Mouse (Mus musculus) NIH3T3 (cell line): ENCODE data around the gene Grasp.
A peak's percentile ranks its signal among the peaks of the same experiment; 100 is the strongest.

Experiments used
- DNase-seq: peaks from one replicate; pipeline ENCODE4 v3.0.0-alpha.2; 2012; ENCODE audit warnings: low read depth

The Grasp gene

DNA sequence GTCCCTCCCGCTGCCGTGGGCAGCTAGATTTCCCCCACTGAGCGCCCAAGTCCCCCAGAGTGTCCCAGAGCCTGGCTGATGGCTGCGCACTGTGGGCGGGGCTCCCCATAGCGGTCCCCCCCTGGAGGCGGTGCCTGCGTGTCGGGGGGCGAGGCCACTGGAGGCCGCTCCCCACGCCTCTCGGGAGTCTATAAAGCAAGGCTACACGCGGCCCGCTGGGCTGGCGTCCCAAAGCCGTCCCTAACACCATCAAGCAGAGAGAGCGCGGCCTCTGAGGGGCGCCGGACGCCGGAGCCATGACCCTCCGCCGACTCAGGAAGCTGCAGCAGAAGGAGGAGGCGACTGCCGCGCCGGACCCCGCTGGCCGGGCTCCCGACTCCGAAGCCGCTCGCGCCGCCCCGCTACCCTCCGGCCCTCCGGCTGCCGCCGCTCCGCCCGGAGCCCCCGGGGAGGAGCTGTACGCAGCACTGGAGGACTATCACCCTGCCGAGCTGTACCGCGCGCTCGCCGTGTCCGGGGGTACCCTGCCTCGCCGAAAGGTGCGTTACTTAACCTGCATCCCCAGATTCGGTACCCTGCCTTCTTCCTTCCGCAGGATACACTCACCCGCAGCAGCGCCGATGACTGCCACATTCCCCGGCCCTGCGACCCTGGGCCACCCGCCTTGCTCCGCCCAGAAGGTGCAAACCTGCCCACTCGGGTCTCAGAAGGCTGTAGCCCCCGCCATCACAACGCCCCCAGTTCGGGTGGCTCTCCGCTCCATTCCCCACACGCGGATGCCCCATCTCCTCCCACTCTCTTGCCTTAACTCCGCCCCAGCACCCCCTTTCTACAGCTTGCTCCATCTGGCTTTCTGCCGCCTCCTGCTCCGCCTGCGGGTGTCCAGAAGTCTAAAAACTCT, at the start of gene Grasp:
TSS of gene Grasp (plus strand) at position 183 of the 901 bp plus-strand sequence.
- peak; percentile 94 for DNase-seq

DNA sequence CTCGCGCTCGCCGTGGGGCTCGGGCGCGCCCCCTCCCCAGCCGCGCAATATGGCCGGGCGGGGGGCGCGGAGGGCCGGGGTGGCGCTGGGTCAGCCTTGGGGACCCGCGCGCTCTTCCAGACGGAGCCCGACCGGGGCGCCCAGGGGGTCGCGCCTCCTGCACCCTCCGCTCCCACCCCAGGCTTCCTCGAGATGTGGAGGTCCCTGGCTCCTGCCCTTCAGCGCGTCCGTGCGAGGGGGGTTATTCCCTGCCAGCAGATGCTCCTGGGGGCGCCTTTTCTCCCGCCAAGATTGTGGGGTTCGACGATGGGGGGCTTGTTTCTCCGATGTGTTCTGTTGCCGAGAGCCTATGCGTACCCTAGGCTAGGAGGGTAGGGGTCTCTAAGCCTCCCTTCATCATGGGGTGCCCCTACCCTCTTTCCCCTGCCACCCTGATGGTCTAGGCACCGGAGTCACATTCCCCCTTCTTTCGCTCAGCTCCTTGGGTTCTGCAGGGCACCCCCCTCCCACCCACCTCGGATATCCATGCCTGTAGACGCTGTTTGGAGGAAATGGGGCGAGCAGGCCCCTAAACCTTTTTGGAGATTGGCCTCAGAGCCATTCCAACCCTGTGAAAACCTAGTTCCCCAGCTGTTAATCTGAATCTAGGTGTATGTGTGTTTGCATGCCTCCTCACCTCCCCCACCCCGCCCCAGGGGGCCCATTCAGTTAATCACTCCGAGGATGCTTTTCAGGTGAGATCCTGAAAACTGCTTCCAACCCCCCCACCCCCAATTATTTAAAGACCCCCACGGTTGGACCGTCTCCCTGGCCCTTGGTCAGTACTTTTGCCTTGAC, 49.5 kb upstream of the Grasp start:
- no peak for DNase-seq

DNA sequence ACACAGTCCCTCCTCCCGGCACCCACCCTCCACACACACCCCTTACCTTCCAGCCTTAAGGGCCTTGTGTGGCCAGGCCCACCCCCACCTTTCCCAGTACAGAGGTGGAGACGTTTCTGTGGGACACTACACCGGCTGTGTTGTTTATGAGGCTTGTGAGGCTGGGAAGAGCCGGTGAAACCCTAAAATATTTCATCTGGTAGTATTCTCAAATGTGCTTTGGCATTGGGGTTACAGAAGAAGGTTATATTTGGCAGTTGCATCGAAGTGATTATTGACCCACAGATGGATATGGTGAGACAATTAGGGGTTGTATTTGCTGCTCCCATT, 48.9 kb upstream of the Grasp start:
- DNase-seq, result no peak

DNA sequence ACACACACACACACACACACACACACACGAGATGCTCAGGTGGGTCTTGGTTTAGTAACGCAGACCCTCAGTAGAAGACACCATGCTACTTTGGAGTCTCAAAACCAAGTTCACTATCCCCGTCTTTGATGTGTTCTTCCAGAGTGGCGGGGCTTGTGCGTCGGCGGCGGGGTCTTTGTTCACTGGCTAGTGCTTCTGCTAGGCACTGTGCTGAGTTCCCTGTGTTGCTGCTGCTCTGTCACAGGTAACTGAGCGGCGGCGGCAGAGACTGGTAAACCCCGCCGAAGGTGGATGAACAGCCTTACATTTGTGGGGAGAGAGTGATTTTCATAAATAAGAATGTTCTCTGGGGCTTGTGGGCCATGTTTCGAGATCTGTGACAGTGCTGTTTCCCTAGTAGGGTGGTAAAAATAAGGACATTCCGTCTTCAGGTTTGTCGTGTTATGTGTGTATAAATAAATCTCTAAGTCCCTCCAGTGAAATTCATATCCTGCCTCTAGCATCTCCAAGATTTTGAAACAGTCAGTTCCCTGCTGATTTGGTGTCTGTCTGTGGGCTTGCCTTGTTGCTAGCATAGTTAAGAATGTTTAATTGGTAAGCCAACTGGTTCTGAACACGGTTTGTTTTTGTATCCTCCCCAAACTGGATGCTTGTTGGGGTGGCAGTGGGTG, 48.2 kb upstream of the Grasp start:
- no peak for DNase-seq

DNA sequence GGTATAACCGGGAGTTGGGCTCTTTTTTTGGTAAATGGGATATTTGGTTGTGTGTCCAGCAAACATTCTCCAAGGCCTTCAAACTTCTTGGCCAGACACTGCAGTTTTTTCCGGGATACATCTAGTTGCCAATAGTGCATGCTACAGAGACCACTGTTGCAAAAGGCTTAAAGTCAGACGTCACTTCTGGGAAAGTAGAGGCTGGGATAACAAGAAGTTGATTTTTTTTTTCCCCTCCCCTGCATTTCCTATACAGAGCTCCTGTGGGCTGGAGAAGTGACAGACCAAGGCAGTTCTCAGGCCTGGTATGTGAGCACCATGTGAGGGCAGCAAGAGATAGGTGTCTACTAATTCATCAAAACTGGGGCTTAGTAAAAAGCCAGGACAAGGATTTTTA, 47.7 kb upstream of the Grasp start:
- DNase-seq, result peak; percentile 46

DNA sequence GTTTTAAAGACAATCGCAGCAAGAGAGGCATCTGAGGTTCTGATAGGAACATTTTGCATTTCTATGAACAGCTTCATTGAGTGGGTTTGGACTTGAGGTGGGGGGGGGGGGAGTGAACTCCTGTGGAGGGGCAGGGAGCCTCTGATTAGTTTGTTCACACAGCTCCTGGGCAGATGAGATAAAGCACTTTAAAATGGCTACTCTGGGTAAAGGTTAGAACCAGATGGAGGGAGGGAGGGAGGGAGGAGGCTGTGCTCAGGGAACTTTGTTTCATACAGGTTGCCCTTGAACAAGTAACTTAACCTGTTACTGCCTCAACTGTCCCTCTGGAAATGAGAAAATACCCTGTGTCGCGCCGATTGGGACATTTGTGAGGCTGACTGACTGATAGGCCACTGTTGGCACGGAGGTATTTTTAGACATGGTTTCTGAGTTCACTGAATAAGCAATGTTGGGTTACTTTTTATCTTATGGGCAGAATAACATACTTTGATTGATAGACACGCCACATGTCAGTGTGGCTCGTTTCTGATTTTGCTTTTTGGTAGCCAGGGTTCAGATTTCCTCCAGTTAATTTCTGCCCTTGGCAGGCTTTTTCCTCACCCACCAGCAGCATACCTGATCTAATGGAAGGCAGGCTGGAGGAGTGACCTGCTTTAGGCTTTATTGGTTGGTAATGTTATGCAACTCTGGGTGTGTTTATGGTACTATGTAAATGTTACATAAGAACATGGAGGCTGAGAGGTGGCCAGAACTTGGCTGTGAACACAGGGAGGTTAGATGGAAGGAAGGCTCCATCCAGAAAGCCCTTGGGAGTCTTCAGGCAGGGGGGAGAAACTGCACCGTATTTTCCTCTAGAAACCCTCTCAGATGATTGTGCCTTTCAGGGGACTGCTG, 46.9 kb upstream of the Grasp start:
- peak; percentile 49 for DNase-seq

DNA sequence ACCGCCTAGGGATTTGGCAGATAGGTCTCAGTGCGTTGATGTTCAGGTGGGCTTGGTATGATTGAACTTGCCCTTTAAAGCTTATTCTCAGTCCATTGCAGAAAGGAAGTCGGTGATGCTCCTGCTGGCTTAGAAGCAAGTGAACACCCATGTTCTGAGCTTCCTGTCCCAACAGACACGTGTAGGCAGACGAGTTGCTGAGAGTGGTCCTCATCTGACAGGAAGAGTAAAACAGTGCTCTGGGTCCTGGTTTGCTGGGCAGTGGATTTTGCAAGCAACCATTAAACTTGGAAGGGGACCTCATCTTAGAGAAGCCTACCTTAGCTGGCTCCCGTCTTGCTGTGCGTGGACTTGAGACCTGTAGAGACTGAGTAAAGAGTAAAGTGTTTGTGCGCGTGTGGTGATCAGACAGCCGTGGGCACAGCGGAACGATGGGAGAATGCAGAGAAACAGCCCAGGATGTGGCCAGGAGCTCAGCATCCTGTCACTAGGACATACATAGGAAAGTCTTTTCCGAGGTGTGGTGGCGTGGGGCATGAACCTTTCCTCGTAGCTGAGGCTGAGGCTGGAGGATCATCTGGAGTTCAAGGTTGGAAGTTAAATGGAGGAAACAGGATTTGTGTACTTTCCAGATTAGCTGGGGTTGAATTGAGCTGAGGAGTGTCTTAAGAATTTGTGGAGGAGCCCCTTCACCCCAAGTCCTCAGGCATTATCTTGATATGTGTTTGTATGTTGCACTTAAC, 43.5 kb upstream of the Grasp start:
- no peak for DNase-seq

DNA sequence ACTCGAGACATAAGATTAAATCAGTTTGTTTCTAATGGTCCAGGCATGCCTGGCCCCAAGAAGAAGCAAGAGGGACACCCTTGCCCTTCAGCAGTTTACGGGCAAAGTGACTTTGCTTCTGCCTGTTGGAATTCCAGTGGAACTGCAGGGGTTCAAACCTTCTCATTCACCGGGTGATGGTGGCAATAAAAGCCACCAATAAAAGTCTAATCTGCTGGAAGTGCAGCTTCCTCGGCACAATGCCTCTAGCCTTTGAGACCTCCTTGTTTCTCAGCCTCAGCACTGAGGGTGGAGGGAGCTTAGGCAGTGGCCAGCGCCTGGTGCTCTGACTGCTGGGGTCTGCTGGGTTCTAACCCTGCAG, 42.9 kb upstream of the Grasp start:
- DNase-seq, result no peak

DNA sequence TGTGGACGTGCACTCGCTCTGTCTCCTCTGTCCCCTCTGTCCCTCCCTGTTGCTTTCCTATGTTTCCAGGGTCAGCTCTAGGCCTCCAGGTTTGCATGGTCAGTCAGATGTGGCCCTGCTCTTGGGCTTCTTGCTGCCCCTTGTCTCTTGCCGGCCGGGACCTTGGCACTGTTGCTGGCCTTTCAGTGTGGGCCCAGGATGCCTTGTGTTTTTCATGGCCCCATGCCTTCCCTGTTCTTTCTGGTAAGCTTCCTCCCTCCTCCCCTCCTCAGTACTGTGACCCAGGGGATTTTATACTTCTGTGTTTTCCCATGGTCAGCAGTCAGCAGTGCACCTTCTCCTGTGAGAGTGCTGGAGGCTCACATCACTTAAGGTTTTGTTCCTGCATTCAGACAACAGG, 42.5 kb upstream of the Grasp start:
- DNase-seq, result no peak

DNA sequence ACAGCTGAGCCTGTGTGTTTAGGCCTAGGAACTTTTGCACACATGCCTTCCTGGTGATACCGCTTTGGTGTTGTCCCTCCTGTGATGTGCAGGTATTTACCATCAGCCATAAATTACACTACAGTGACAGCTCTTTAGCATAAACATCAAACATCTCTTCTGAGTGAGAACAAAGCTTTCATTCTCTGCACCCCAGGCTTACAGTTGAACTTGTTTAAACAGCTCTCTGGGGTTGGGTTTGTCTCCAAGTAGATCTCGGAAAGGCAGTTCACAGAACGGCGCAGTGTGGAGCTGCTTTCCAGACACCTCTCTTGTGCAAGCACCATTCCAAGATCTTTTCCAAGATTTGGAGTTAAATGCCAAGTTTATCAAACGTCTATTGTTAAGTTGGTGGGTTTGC, 41.3 kb upstream of the Grasp start:
- DNase-seq, result peak; percentile 56

DNA sequence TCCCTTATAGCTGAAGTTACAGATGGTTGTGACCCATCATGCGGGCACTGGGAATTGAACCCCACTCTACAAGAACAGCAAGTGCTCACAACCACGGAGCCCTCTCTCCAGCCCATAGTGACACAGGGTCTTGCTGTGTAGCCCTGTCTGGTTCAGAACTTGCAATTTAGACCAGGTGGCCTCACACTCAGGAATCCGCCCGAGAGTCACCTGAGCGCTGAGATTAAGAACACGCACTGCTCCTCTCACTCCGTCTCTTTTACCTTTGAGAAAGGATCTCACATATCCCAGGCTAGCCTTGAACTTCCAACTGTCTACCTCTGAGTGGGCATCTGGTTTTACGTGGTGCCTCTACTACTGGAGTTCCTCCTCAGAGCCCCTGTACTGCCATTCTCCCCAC, 39.7 kb upstream of the Grasp start:
- DNase-seq, result no peak

DNA sequence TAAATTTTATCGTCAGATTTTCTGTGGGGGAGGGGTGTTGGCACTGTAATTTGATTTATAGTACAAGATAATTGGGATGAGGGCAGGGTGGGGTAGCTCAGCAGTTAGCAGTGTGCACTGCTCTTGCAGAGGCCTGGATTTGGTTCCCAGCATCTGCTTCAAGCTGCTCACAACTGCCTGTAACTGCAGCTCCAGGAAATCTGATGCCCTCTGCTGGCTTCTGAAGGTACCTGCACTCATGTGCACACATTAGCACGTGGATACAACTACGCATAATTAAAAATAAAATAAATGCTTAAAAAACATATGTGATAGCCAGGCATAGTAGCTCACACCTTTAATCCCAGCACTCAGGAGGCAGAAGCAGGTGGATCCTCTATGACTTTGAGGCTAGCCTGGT, 38.4 kb upstream of the Grasp start:
- DNase-seq, result no peak

DNA sequence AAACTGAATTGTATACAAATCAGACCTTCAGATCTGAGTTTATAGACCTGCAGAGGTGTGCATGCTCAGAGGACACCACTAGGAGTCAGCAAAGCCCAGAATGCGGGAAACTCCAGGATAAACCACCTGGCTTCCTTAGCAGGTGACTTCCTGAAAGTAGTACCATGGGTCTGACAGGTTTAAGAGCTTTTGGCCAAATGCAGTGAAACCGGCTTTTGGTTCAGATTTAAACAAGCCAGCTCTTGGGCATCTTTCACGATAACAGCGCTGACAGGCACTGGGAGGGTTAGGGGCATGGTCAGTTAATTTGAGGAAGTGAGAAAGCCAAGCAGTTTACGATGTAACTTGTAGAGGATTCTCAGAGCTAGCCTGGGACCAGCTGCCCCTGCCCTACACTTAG, 36.1 kb upstream of the Grasp start:
- DNase-seq, result no peak

DNA sequence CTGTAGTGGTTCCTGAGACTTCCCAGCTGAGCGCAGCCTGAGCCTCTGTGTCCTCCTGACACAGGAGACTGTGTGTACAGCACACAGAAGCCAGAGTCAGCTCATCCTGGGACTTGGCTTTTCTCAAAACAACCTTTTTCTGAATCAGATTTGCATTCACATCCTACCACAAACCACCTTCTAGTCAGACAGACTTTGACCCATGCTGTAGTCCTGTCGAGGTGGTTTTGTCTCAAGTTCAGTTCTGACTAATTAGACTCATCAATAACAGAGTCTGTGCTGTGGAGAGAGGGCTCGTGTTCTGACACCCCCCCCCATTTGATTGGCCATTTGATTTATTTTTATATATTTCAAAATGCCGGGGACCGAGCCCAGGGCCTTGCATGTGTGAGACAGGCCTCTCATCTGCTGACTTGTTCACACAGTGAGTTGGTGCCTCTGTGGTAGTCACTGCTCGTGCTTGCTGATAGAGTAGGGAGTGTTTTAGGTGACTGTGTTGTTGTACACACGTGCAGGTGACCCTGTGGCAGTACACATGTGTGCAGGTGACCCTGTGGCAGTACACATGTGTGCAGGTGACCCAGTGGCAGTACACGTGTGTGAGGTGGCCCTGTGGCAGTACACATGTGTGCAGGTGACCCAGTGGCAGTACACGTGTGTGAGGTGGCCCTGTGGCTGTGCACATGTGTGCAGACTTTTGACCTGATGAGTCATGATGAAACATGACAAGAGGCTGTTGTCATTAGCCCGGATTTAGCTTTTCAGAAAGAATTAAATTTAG, 33.8 kb upstream of the Grasp start:
- DNase-seq, result no peak

DNA sequence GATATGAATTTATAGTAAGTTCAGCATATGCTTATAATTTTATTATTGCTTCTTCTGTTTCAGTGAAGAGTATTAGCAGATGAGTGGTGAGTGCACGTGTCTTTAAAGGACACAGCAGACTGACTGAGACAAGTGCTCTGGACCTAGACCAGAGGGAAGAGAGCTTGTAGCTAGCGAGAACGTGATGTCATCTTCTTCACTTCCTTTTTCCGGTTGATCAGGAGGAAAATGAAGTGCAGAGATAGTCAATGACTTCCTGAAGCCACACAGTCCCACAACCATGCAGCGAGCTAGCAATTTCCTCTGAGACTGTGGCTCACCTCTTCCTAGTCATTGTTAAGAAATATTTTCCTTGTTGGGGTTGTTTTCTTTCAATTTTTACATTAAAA, 33.2 kb upstream of the Grasp start:
- no peak for DNase-seq

DNA sequence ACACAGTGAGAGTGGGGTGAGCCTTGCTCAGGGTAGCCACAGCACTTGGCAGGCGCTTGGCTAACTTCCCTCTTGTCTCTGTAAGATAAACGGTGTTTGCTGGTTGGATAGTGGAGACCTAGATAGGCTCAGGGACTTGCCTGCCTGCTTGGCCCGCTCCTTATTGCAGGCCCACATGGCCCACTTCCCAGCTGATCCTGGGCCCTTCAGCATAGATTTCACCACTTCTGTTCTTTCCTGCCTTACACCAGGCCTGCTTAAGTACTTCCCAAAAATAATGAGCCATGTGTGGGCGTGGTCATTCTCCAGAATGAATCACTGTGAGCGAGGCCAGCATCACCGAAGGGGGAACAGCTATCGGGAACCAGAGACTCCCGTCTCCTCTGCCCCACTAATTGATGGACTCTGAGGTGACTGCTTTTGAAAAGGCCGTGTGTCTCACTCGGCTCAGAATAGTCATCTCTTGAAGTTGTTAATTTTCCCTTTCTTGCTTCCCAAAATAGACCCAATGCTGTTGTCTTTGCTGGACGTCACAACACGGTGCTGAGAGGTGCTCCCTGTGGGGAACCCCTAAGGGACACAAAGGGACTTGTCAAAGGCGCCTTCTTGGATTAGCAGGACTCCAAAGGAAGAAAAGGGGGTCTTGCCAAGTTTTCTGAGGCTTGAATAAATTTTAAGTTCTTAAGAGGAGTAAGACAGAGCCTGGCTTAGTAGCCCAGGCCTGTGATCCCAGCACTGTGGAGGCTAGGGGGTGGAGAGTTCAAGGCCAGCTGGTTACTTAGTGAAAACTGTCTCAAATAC, 32.3 kb upstream of the Grasp start:
- DNase-seq, result peak; percentile 94

DNA sequence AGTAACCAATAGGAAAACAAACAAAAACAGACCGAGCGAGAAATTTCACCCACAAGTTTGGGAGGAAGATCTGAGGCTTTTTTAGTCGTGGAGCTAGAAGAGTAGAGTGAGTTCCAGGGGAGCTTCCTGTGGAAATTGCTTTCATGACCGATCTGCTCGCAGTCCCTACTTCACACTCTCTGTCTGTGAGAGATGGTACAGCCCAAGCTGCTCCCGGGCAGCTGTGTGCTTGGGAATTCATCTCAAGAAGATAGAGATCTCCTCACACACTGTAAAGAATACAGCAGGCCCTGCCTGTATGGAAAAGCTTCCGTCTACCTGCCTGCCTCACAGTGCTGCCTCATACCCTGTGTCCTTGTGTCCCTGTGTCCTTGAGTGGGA, 31.7 kb upstream of the Grasp start:
- no peak for DNase-seq

DNA sequence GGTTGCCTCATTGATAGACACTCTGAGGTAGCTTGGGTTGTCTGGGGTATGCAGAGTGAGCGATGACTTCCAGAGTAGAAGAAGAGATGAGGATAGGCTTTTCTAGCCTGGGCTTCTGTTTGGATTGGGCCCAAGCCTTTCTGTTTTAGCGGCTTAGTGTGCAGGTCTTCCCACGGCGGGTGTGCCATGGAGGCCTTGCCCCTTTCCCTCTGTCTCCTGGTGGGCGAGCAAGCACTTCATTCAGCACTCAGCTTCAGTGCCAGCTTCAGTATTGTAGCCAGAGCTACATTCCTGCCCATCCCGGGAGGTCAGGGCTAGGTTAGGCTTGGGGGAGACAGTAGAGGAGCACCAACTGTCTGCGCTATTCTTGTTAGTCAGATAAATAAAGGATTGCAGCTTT, 31.3 kb upstream of the Grasp start:
- no peak for DNase-seq

DNA sequence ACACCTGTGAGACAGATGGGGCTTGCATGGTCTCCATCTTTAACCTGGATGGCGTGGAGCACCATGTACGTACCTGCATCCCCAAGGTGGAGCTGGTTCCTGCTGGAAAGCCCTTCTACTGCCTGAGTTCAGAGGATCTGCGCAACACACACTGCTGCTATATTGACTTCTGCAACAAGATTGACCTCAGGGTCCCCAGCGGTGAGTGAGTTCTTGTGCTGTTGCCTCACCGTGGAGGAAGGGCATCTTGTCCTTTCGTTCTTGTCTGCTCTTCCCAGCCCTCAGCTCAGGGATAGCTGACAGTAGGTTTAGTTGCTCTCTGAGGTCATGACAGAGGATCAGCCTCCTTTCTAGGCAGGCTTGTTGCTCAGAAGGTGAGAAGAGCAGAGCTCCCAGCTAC, 30.0 kb upstream of the Grasp start:
- DNase-seq, result no peak
